Mouse (Mus musculus): ENCODE results near the gene Maml1. TPM values are rescaled to one million over a fixed set of nuclear protein-coding genes. Genes with fewer than 3 reads are reported as not detected.

Maml1 gene
- polyA plus RNA-seq, 3 experiments from 2014 or later: 2.9 to 4.9 (median 4.8) TPM

GRCm38 (mm10) chr11:50219833-50220232 is 72.3 kb downstream of the Maml1 start:
- no peak for ATAC-seq

DNA sequence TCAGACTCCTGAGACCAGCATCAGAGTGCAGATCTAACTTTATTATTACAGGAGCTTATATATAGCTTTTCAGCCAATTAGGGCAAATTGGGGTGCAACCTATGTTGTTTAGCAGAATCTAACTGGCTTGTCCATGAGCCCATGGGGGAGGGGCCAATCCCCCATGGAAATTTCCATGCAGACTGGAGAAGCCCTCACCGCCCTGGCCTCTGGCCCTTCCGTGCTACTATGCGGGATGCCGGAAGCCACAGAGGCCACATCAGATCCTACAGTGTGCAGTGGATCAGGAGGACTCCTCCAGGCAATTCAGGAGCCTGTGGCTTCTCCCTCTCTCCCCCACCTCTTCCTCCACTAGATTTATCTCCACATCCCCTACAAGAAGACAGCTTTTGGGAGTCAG is 74.3 kb downstream of the Maml1 start:
- ATAC-seq: no peak

DNA sequence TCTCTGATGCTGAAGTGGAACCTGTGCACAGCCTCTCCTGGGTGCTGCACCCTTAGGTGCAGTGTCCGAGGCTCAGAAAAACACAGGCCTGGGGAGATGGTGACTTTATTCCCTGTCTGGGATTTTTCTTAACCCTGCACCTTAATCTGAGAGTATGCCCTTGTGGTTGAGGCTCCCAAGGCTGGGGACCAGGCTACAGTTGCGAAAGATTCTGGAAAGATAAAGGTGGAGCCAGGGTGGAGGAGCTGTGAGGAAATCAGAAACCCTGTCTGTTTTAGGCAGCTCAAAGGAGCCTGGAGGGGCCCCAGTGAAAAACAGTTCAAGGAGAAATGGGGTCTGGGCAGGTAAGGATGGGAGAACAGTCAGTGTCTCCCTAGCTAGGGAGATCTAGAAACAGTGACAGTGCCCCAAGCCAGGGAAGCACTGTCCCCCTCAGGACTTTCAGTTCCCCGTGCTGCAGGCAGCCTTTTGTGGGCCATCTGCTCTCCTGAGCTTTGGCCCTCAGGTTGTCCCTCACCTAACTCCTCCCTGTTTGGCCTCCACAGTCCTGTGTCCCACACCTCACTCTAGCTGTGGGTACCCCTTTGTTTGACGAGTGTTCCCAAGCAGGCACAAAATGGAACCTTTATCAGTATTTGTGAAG is 75.3 kb downstream of the Maml1 start:
- no peak for ATAC-seq

GRCm38 (mm10) chr11:50215633-50216032 is 76.5 kb downstream of the Maml1 start:
- no peak for ATAC-seq

GRCm38 (mm10) chr11:50214631-50215030 is 77.5 kb downstream of the Maml1 start:
- no peak for ATAC-seq

DNA sequence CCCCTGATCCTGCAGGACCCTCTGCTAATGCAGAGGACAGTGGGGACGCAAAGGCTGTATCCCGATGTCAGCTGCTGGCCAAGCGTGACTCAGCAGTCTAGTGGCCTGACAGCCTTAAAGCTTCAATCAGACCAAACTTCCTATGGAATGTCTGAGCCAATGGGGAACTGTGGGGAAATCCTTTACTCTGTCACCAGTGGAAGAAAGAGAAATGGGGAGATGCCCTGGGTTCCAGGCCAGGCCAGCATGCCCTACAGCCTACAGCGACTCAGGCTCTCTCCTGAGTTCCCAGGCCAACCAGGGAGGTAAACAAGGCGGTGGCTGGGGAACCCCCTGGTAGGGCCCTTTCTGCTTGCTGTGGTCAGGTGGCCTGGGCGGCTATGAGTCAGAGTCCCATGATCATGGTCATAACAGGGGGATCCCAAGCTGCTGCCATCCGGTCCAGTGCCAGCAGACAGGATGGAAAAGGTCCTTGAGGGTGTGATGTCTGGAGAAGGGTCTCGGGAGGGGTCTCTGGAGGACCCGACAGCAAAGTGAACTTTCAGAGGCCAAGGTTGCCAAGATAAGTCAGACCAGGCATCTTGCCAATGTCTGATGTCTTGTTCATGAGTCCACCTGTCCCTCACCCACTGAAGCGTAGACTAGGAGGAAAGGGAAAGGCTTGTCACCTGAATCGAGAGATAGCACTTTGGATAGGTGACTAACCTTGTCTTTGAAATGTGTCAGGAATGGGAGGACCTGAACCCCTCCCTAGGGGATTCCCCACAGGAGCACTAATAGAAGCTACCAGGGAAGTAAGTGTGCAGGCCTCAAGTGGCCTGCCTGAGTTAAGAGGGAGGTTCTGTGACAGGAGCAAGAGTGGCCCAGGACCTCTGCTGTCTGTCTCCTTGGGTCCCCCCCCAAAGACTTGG is 79.0 kb downstream of the Maml1 start:
- ATAC-seq: no peak

DNA sequence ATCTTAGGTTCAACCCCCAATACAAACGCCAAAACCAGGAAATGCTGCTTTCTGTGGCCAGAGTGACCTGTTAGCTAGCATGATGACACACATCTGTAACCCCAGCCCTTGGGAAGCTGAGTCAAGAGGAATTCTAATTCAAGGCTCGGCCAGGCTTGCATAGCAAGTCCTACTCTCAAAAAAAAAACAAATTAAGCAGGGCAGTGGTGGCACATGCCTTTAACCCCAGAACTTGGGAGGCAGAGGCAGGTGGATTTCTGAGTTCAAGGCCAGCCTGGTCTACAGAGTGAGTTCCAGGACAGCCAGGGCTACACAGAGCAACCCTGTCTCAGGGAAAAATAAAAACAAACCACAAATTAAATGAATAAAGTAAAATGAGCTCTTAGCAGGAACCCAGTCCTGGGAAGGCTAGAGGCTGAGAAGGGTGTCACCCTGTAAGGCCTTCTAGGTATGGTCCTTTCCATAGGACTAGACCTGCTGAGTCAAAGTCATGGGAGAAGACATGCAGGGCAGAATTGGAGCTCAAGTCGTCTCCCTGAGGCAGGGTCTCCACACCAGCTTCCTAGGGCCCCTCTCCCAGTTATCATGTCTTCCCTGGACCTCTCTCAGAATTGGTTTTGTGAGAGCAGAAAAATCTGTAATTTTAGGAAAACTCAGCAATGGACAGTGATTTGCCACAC is 79.9 kb downstream of the Maml1 start:
- ATAC-seq: no peak

GRCm38 (mm10) chr11:50211322-50212059 is 80.6 kb downstream of the Maml1 start:
- ATAC-seq: no peak

DNA sequence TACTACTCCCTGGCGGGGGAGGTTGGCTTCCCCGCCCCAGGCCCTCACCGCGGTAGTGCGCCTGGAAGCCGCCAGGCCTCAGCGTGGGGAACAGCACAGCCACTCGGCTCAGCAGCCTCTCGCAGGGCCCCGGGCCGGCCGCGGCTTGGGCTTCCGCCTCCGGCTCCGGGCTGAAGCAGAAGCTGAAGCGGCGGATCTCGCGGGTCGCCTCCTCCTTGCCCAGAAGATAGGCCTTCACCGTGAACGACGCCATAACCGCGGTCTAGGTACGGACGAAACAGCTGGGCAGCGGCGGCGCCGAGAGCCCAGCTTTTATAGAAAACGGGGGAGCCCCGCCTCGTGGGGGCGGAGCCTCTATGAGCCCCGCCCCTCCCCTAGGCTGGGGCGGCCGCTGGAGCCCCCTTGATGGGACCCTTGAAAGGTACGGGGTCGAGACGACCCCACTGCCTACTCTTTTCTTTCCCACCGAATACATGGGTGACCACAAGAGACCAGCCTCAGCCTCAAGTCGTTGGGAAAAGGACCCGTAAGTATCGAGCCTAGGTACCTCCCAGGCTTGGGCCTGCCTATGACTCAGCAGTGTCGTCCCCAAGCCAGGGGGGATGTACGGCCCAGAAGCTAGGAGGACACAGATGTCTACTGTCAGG is 81.5 kb downstream of the Maml1 start, which contains the start of the genes Sqstm1 and Mgat4b:
Sqstm1 (minus strand) TSS at position 323 of the 647 bp plus-strand sequence.
Mgat4b (plus strand) TSS at position 386 of the 647 bp plus-strand sequence.
- peak; percentile 65 for ATAC-seq

DNA sequence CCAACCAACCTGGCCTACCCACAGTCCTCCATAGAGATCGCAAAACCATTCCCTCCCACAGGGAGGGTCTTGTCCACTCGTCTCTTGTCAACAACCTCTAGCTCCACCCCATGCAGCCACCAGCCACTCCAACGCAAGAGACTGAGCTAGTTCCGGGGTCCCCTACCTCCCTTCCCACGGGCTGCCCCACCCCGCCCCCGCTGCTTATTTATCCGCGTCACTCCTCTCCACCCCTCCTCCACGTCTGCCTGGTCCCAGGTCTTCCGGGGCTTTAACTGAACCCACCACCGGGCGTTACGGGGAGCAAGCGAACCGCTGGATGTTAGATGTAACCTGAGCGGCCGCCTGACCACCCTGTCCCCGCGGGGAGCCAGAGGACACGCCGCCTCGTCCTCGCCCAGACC is 82.0 kb downstream of the Maml1 start:
- ATAC-seq: peak; percentile 83

DNA sequence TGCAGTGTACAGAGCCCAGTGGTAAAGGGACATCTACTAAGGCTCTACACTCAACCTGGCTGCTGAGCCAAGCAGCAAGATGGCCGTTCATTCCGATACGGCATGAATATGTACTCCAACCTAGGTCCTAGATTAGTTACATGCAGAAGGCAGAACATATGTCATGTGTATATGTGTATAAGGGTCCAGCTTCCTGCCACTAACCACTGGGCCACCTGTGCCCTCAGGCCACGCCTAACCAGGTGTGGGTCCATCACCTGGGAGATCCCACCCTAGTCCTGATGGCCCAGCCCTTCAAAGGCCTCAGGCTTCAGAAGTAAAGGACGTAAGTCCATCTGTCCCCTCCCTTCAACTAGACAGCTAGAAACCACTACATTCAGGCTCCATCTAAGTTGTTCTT is 84.1 kb downstream of the Maml1 start:
- ATAC-seq: no peak

GRCm38 (mm10) chr11:50207344-50207743 is 84.8 kb downstream of the Maml1 start:
- ATAC-seq: no peak

DNA sequence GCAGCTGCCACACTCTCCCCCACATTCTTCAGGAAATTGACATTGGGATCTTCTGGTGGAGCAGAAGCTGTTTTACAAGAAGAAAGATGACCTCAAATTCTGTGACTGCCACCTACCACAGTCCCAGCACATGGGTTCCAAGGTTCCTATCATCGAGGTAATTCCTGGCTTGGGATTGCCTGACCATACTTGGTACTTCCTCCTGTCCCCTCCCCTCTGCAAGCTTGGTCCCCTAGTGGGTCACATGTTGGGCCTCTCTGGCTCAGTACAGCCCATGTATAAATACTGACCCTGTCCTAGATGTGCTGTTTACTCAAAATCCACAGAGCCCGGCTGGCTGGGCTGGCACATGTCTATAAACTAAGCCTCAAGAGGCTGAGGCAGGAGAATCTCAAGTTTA is 86.1 kb downstream of the Maml1 start:
- ATAC-seq: no peak

Other genes starting within 250 kb of the Maml1 start
- gene Tbc1d9b, start 160.9 kb downstream of the Maml1 start, polyA plus RNA-seq (2017; shearing (Covaris generic)): 10 to 100 TPM; 18.4 to 23.5 (median 20.9) TPM
- gene Mrnip, start 117.9 kb downstream of the Maml1 start, polyA plus RNA-seq (2017; shearing (Covaris generic)): 10 to 100 TPM; 11.1 to 14.0 (median 12.5) TPM
- 10 to 100 TPM; 44.8 to 78.4 (median 66.5) TPM for gene Sqstm1, start 81.5 kb downstream of the Maml1 start, polyA plus RNA-seq (2017; shearing (Covaris generic))
- gene Mgat4b, start 81.4 kb downstream of the Maml1 start, polyA plus RNA-seq (2017; shearing (Covaris generic)): 1 to 10 TPM; 1.0 to 2.7 (median 1.3) TPM
- not detected for gene Ltc4s, start 53.7 kb downstream of the Maml1 start, polyA plus RNA-seq (2017; shearing (Covaris generic))
- gene Canx, start 33.4 kb upstream of the Maml1 start, polyA plus RNA-seq (2017; shearing (Covaris generic)): 100 to 1,000 TPM; 189 to 258 (median 196) TPM
- not detected for gene Cby3, start 62.2 kb upstream of the Maml1 start, polyA plus RNA-seq (2017; shearing (Covaris generic))
- 100 to 1,000 TPM; 155 to 240 (median 214) TPM for gene Hnrnph1, start 84.7 kb upstream of the Maml1 start, polyA plus RNA-seq (2017; shearing (Covaris generic))
- gene Rufy1, start 138.8 kb upstream of the Maml1 start, polyA plus RNA-seq (2017; shearing (Covaris generic)): 10 to 100 TPM in 2 of 3 experiments, 1 to 10 TPM in 1; 7.8 to 13.4 (median 12.2) TPM

Measured in inflammation-experienced regulatory T-cells, adult 6 months (primary cell).